Mouse (Mus musculus): ENCODE measurements around the gene Galnt18. TPM values are rescaled to one million over a fixed set of nuclear protein-coding genes. Genes with fewer than 3 reads are reported as not detected.

Galnt18 gene
- polyA plus RNA-seq, 1 experiment = 4.9 TPM

DNA sequence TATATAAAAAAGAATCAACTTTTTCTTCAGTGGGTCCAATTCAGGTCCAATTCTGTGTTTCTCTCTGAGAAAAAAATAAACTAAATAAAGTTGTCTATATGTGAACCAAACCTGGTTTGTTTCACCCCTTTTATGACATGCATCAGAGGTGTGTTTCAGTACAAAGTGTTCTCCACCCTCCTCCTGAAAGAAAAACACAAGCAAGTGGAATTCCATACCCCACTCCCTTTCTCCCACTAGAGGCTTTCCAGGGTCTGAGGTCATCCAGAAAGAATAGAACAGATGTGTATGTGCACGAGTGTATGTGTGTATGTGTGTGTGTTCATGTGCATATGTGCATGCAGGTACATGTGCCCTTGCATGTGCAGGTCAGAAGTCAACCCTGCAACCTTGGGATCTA lies 71.2 kb downstream of the Galnt18 start:
- DNase-seq (ENCODE audit: low read depth in 1 of 2, low spot score in 2 of 2) = no peak
- WGBS = 65% methylated on average over 1 of the region's 1 CpGs
- TF ChIP-seq POLR2A (IDR thresholded peaks at IDR 0.05; ENCODE audit: low read depth, low read length) = no peak
- TF ChIP-seq CTCF (IDR thresholded peaks at IDR 0.05; ENCODE audit: extremely low read depth, insufficient read depth, insufficient read length, insufficient replicate concordance) = no peak

DNA sequence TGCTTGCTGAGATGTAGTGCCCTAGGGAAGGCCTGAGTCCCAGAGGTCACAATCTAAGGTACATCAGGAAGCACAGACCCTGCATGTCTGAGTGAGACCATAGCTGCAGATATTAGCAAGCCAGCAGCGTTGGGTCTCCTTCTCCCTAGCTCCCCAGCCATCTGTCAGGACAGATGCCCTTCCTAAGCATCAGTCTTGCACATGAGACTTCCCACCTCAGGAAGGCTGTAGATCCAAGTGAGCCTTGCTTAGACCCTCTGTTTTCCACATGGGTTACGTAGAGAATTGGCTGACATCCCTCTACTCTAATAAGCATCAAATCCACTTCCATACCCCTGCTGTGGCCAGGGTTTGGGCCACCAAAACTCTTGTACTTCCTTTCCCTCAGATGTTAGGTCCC lies 76.8 kb downstream of the Galnt18 start:
- DNase-seq (ENCODE audit: low read depth in 1 of 2, low spot score in 2 of 2) = no peak
- no peak overlapping the region for H3K27ac ChIP-seq (ENCODE audit: insufficient read depth, low read length)
- H3K4me3 ChIP-seq (ENCODE audit: extremely low read depth, insufficient read depth, insufficient read length) = no peak overlapping the region
- H3K36me3 ChIP-seq (ENCODE audit: control insufficient read depth, insufficient read depth, low read length) = no peaks in the 10 kb centered on the region
- no peak for TF ChIP-seq CTCF (IDR thresholded peaks at IDR 0.05; ENCODE audit: extremely low read depth, insufficient read depth, insufficient read length, insufficient replicate concordance)
- no peak for TF ChIP-seq POLR2A (IDR thresholded peaks at IDR 0.05; ENCODE audit: low read depth, low read length)
- H3K27me3 ChIP-seq (ENCODE audit: control insufficient read depth, insufficient read depth, low read length) = no peaks in the 10 kb centered on the region
- 97% methylated on average over 2 of the region's 2 CpGs for WGBS
- H3K4me1 ChIP-seq (ENCODE audit: control insufficient read depth, insufficient read depth, insufficient read length) = no peaks in the 10 kb centered on the region

More for the DNA sequence above, 71.2 kb downstream of the Galnt18 start:
- Histone ChIP-seq H3K4me3 (ENCODE audit: extremely low read depth, insufficient read depth, insufficient read length) (no peak overlapping the region), H3K27me3 (ENCODE audit: control insufficient read depth, insufficient read depth, low read length) (no peaks in the 10 kb centered on the region), H3K4me1 (ENCODE audit: control insufficient read depth, insufficient read depth, insufficient read length) (no peaks in the 10 kb centered on the region), H3K36me3 (ENCODE audit: control insufficient read depth, insufficient read depth, low read length) (no peaks in the 10 kb centered on the region), H3K27ac (ENCODE audit: insufficient read depth, low read length) (no peak overlapping the region)

DNA sequence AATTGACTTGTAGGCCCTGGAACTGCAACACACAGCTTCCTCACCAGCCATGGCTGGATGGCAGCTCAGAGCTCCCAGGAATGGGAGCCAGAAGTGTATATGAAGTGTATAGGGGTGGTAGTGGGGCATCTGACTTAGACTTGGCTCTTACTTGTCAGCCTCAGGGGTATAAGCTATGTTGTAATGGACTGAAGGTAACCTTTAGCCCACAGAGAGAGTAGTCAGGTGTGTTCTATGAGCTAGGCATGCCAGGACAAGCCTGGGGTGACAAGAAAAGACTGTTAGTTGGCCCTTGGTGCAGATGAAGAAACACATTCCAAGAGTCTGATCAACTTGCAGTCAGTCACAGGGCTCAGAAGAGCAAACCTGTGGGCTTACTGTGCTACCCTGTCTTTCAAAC lies 78.0 kb downstream of the Galnt18 start:
- Histone ChIP-seq H3K4me3 (ENCODE audit: extremely low read depth, insufficient read depth, insufficient read length) (no peak overlapping the region), H3K27me3 (ENCODE audit: control insufficient read depth, insufficient read depth, low read length) (no peaks in the 10 kb centered on the region), H3K36me3 (ENCODE audit: control insufficient read depth, insufficient read depth, low read length) (no peaks in the 10 kb centered on the region), H3K4me1 (ENCODE audit: control insufficient read depth, insufficient read depth, insufficient read length) (no peaks in the 10 kb centered on the region), H3K27ac (ENCODE audit: insufficient read depth, low read length) (no peak overlapping the region)
- TF ChIP-seq CTCF (IDR thresholded peaks at IDR 0.05; ENCODE audit: extremely low read depth, insufficient read depth, insufficient read length, insufficient replicate concordance) (no peak), POLR2A (IDR thresholded peaks at IDR 0.05; ENCODE audit: low read depth, low read length) (no peak)
- no peak for DNase-seq (ENCODE audit: low read depth in 1 of 2, low spot score in 2 of 2)

DNA sequence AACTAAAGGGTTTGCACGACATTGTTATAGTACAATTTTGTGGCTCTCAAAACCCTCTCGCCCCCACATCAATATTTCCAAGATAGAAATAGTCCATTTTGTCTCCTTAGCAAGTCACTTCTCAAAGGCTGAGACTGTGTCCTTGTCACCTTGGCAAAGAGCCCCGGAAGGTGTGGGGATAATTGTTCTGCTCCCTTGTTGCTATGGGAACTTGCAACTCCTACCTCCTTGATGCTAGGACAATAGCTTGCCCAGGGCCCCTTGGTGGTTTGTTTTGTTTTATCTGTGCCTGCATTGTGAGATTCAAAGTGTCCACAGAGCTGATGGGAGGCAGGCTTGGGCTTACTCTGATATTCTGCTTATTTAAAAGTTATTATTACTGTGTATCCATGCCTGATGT lies 80.3 kb downstream of the Galnt18 start:
- Histone ChIP-seq H3K27me3 (ENCODE audit: control insufficient read depth, insufficient read depth, low read length) (no peaks in the 10 kb centered on the region), H3K4me3 (ENCODE audit: extremely low read depth, insufficient read depth, insufficient read length) (no peak overlapping the region), H3K36me3 (ENCODE audit: control insufficient read depth, insufficient read depth, low read length) (no peaks in the 10 kb centered on the region), H3K27ac (ENCODE audit: insufficient read depth, low read length) (no peak overlapping the region), H3K4me1 (ENCODE audit: control insufficient read depth, insufficient read depth, insufficient read length) (no peaks in the 10 kb centered on the region)
- DNase-seq (ENCODE audit: low read depth in 1 of 2, low spot score in 2 of 2) = no peak
- 70% methylated on average over 3 of the region's 3 CpGs for WGBS
- TF ChIP-seq CTCF (IDR thresholded peaks at IDR 0.05; ENCODE audit: extremely low read depth, insufficient read depth, insufficient read length, insufficient replicate concordance) (no peak), POLR2A (IDR thresholded peaks at IDR 0.05; ENCODE audit: low read depth, low read length) (no peak)

GRCm38 (mm10) chr7:111696226-111696625 lies 83.6 kb downstream of the Galnt18 start:
- Histone ChIP-seq H3K36me3 (ENCODE audit: control insufficient read depth, insufficient read depth, low read length) (no peaks in the 10 kb centered on the region), H3K27me3 (ENCODE audit: control insufficient read depth, insufficient read depth, low read length) (no peaks in the 10 kb centered on the region), H3K4me3 (ENCODE audit: extremely low read depth, insufficient read depth, insufficient read length) (no peak overlapping the region), H3K27ac (ENCODE audit: insufficient read depth, low read length) (no peak overlapping the region), H3K4me1 (ENCODE audit: control insufficient read depth, insufficient read depth, insufficient read length) (no peaks in the 10 kb centered on the region)
- TF ChIP-seq POLR2A (IDR thresholded peaks at IDR 0.05; ENCODE audit: low read depth, low read length) = no peak
- no peak for TF ChIP-seq CTCF (IDR thresholded peaks at IDR 0.05; ENCODE audit: extremely low read depth, insufficient read depth, insufficient read length, insufficient replicate concordance)
- DNase-seq (ENCODE audit: low read depth in 1 of 2, low spot score in 2 of 2) = no peak

GRCm38 (mm10) chr7:111694312-111694711 lies 85.5 kb downstream of the Galnt18 start:
- H3K27ac ChIP-seq (ENCODE audit: insufficient read depth, low read length) = no peak overlapping the region
- no peaks in the 10 kb centered on the region for H3K36me3 ChIP-seq (ENCODE audit: control insufficient read depth, insufficient read depth, low read length)
- TF ChIP-seq CTCF (IDR thresholded peaks at IDR 0.05; ENCODE audit: extremely low read depth, insufficient read depth, insufficient read length, insufficient replicate concordance) (no peak), POLR2A (IDR thresholded peaks at IDR 0.05; ENCODE audit: low read depth, low read length) (no peak)
- WGBS = 90% methylated on average over 6 of the region's 6 CpGs
- H3K27me3 ChIP-seq (ENCODE audit: control insufficient read depth, insufficient read depth, low read length) = no peaks in the 10 kb centered on the region
- no peaks in the 10 kb centered on the region for H3K4me1 ChIP-seq (ENCODE audit: control insufficient read depth, insufficient read depth, insufficient read length)
- H3K4me3 ChIP-seq (ENCODE audit: extremely low read depth, insufficient read depth, insufficient read length) = no peak overlapping the region
- no peak for DNase-seq (ENCODE audit: low read depth in 1 of 2, low spot score in 2 of 2)

- no peak overlapping the region for H3K4me3 ChIP-seq (ENCODE audit: extremely low read depth, insufficient read depth, insufficient read length)
- DNase-seq (ENCODE audit: low read depth in 1 of 2, low spot score in 2 of 2) = no peak
- 94% methylated on average over 9 of the region's 9 CpGs for WGBS
- H3K36me3 ChIP-seq (ENCODE audit: control insufficient read depth, insufficient read depth, low read length) = no peaks in the 10 kb centered on the region
- no peaks in the 10 kb centered on the region for H3K27me3 ChIP-seq (ENCODE audit: control insufficient read depth, insufficient read depth, low read length)
- TF ChIP-seq POLR2A (IDR thresholded peaks at IDR 0.05; ENCODE audit: low read depth, low read length) (no peak), CTCF (IDR thresholded peaks at IDR 0.05; ENCODE audit: extremely low read depth, insufficient read depth, insufficient read length, insufficient replicate concordance) (no peak)
- H3K27ac ChIP-seq (ENCODE audit: insufficient read depth, low read length) = no peak overlapping the region
- H3K4me1 ChIP-seq (ENCODE audit: control insufficient read depth, insufficient read depth, insufficient read length) = no peaks in the 10 kb centered on the region
Observed at GRCm38 (mm10) chr7:111692641-111693261, 87.0 kb downstream of the Galnt18 start.

Measured in spleen, adult 2 months (tissue).